Mouse (Mus musculus): ENCODE results near the gene Spcs2. TPM values are rescaled to one million over a fixed set of nuclear protein-coding genes. Genes with fewer than 3 reads are reported as not detected.

Gene Spcs2
- polyA plus RNA-seq, 1 experiment from 2014 or later, result 344 TPM

GRCm38 (mm10) chr7:99858175-99858812 is 5.0 kb downstream of the Spcs2 start:
- Histone ChIP-seq H3K9me3 (no peaks in the 10 kb centered on the region), H3K4me2 (peak overlapping the region; percentile 92), H3K4me1 (replicated peaks) (peaks cover 23% of the 10 kb centered on the region), H3K9ac (peak overlapping the region; percentile 89), H3K36me3 (peaks cover 24% of the 10 kb centered on the region), H3K27ac (peak overlapping the region; percentile 91), H3K4me3 (peak overlapping the region; percentile 82), H3K27me3 (no peaks in the 10 kb centered on the region)
- ATAC-seq (ENCODE audit: low FRiP score), result peak; percentile 76
- 2% methylated on average over 19 of the region's 19 CpGs for WGBS

GRCm38 (mm10) chr7:99856266-99856861 is 6.9 kb downstream of the Spcs2 start:
- no peak for ATAC-seq (ENCODE audit: low FRiP score)
- Histone ChIP-seq H3K27ac (no peak overlapping the region), H3K9ac (peak overlapping the region; percentile 29; the same call in 1 of the 2 replicates), H3K9me3 (no peaks in the 10 kb centered on the region), H3K4me1 (replicated peaks) (peaks cover 31% of the 10 kb centered on the region), H3K4me3 (no peak overlapping the region), H3K36me3 (peaks cover 32% of the 10 kb centered on the region), H3K27me3 (no peaks in the 10 kb centered on the region), H3K4me2 (0 out of 2 replicates have a peak overlapping the region, but pooled peaks have one; percentile 15)
- 93% methylated on average over 14 of the region's 14 CpGs for whole genome bisulfite sequencing

- H3K9ac ChIP-seq, result no peak overlapping the region
- H3K36me3 ChIP-seq, result peaks cover 32% of the 10 kb centered on the region
- WGBS, result 95% methylated on average over 4 of the region's 4 CpGs
- no peaks in the 10 kb centered on the region for H3K9me3 ChIP-seq
- no peak overlapping the region for H3K4me2 ChIP-seq
- peaks cover 39% of the 10 kb centered on the region for H3K4me1 ChIP-seq (replicated peaks)
- H3K27me3 ChIP-seq, result no peaks in the 10 kb centered on the region
- no peak overlapping the region for H3K4me3 ChIP-seq
- no peak overlapping the region for H3K27ac ChIP-seq
- no peak for ATAC-seq (ENCODE audit: low FRiP score)
Observed at GRCm38 (mm10) chr7:99854311-99854710, 9.0 kb downstream of the Spcs2 start.

GRCm38 (mm10) chr7:99853350-99853749 is 9.9 kb downstream of the Spcs2 start:
- no peak overlapping the region for H3K9ac ChIP-seq
- no peaks in the 10 kb centered on the region for H3K27me3 ChIP-seq
- ATAC-seq (ENCODE audit: low FRiP score), result no peak
- WGBS, result 89% methylated on average over 7 of the region's 7 CpGs
- peaks cover 37% of the 10 kb centered on the region for H3K4me1 ChIP-seq (replicated peaks)
- H3K27ac ChIP-seq, result no peak overlapping the region
- H3K9me3 ChIP-seq, result no peaks in the 10 kb centered on the region
- no peak overlapping the region for H3K4me3 ChIP-seq
- H3K36me3 ChIP-seq, result peaks cover 38% of the 10 kb centered on the region
- H3K4me2 ChIP-seq, result no peak overlapping the region

- no peak overlapping the region for H3K4me2 ChIP-seq
- peaks cover 25% of the 10 kb centered on the region for H3K4me1 ChIP-seq (replicated peaks)
- H3K27ac ChIP-seq, result no peak overlapping the region
- H3K27me3 ChIP-seq, result no peaks in the 10 kb centered on the region
- no peak overlapping the region for H3K9ac ChIP-seq
- WGBS, result 92% methylated on average over 6 of the region's 6 CpGs
- H3K36me3 ChIP-seq, result peaks cover 50% of the 10 kb centered on the region
- ATAC-seq (ENCODE audit: low FRiP score), result no peak
- no peak overlapping the region for H3K4me3 ChIP-seq
- no peaks in the 10 kb centered on the region for H3K9me3 ChIP-seq
Observed at GRCm38 (mm10) chr7:99851618-99852017, 11.6 kb downstream of the Spcs2 start.

GRCm38 (mm10) chr7:99851121-99851520 is 12.1 kb downstream of the Spcs2 start:
- Histone ChIP-seq H3K4me2 (no peak overlapping the region), H3K4me3 (no peak overlapping the region), H3K27ac (peak overlapping the region; percentile 48), H3K9me3 (no peaks in the 10 kb centered on the region), H3K9ac (no peak overlapping the region), H3K27me3 (no peaks in the 10 kb centered on the region), H3K4me1 (replicated peaks) (peaks cover 20% of the 10 kb centered on the region), H3K36me3 (peaks cover 51% of the 10 kb centered on the region)
- ATAC-seq (ENCODE audit: low FRiP score), result no peak
- WGBS, result 59% methylated on average over 1 of the region's 1 CpGs

GRCm38 (mm10) chr7:99850534-99850933 is 12.7 kb downstream of the Spcs2 start:
- Histone ChIP-seq H3K27ac (peak overlapping the region; percentile 48), H3K27me3 (no peaks in the 10 kb centered on the region), H3K4me3 (no peak overlapping the region), H3K36me3 (peaks cover 54% of the 10 kb centered on the region), H3K9me3 (no peaks in the 10 kb centered on the region), H3K9ac (no peak overlapping the region), H3K4me2 (no peak overlapping the region), H3K4me1 (replicated peaks) (peaks cover 16% of the 10 kb centered on the region)
- 74% methylated on average over 5 of the region's 5 CpGs for WGBS
- no peak for ATAC-seq (ENCODE audit: low FRiP score)

GRCm38 (mm10) chr7:99845533-99846236 is 17.6 kb downstream of the Spcs2 start:
- Histone ChIP-seq H3K4me2 (no peak overlapping the region), H3K27ac (no peak overlapping the region), H3K4me3 (no peak overlapping the region), H3K27me3 (no peaks in the 10 kb centered on the region), H3K9me3 (no peaks in the 10 kb centered on the region), H3K4me1 (replicated peaks) (peaks cover 2% of the 10 kb centered on the region; the same call in 1 of the 2 replicates), H3K36me3 (peaks cover 73% of the 10 kb centered on the region), H3K9ac (no peak overlapping the region)
- WGBS, result 95% methylated on average over 8 of the region's 8 CpGs
- ATAC-seq (ENCODE audit: low FRiP score), result no peak

GRCm38 (mm10) chr7:99838241-99838640 is 25.0 kb downstream of the Spcs2 start:
- Histone ChIP-seq H3K4me2 (no peak overlapping the region), H3K36me3 (peaks cover 61% of the 10 kb centered on the region)

GRCm38 (mm10) chr7:99837358-99838071 is 25.7 kb downstream of the Spcs2 start:
- 84% methylated on average over 6 of the region's 6 CpGs for WGBS
- H3K36me3 ChIP-seq, result peaks cover 53% of the 10 kb centered on the region

More at GRCm38 (mm10) chr7:99838241-99838640, 25.0 kb downstream of the Spcs2 start:
- 98% methylated on average over 3 of the region's 3 CpGs for WGBS
- H3K4me1 ChIP-seq (replicated peaks), result no peaks in the 10 kb centered on the region
- no peaks in the 10 kb centered on the region for H3K27me3 ChIP-seq
- H3K4me3 ChIP-seq, result no peak overlapping the region
- ATAC-seq (ENCODE audit: low FRiP score), result no peak
- H3K9me3 ChIP-seq, result no peaks in the 10 kb centered on the region
- H3K9ac ChIP-seq, result no peak overlapping the region
- H3K27ac ChIP-seq, result no peak overlapping the region

GRCm38 (mm10) chr7:99836781-99837180 is 26.5 kb downstream of the Spcs2 start:
- Histone ChIP-seq H3K4me3 (no peak overlapping the region), H3K9ac (no peak overlapping the region), H3K9me3 (no peaks in the 10 kb centered on the region), H3K27me3 (no peaks in the 10 kb centered on the region), H3K27ac (no peak overlapping the region), H3K4me2 (no peak overlapping the region), H3K4me1 (replicated peaks) (no peaks in the 10 kb centered on the region), H3K36me3 (peaks cover 46% of the 10 kb centered on the region)
- no peak for ATAC-seq (ENCODE audit: low FRiP score)
- 77% methylated on average over 4 of the region's 4 CpGs for WGBS

More at GRCm38 (mm10) chr7:99837358-99838071, 25.7 kb downstream of the Spcs2 start:
- ATAC-seq (ENCODE audit: low FRiP score), result no peak
- H3K9me3 ChIP-seq, result no peaks in the 10 kb centered on the region
- H3K27ac ChIP-seq, result no peak overlapping the region
- H3K4me2 ChIP-seq, result no peak overlapping the region
- H3K27me3 ChIP-seq, result no peaks in the 10 kb centered on the region
- H3K4me3 ChIP-seq, result no peak overlapping the region
- no peak overlapping the region for H3K9ac ChIP-seq
- no peaks in the 10 kb centered on the region for H3K4me1 ChIP-seq (replicated peaks)

GRCm38 (mm10) chr7:99834314-99834853 is 28.9 kb downstream of the Spcs2 start:
- Histone ChIP-seq H3K4me1 (replicated peaks) (no peaks in the 10 kb centered on the region), H3K9ac (no peak overlapping the region), H3K9me3 (no peaks in the 10 kb centered on the region), H3K4me2 (no peak overlapping the region), H3K27me3 (no peaks in the 10 kb centered on the region), H3K27ac (no peak overlapping the region), H3K36me3 (peaks cover 22% of the 10 kb centered on the region), H3K4me3 (no peak overlapping the region)
- ATAC-seq (ENCODE audit: low FRiP score), result no peak
- 89% methylated on average over 5 of the region's 5 CpGs for WGBS
